Mouse (Mus musculus): ENCODE measurements around the gene Igsf11. TPM values are rescaled to one million over a fixed set of nuclear protein-coding genes. Genes with fewer than 3 reads are reported as not detected.

Igsf11 gene
- polyA plus RNA-seq, 1 experiment from 2014 or later: 0.16 TPM

GRCm38 (mm10) chr16:38985411-38985810 is 92.9 kb downstream of the Igsf11 start:
- Histone ChIP-seq H3K9ac (ENCODE audit: low read length) (no peak overlapping the region), H3K36me3 (ENCODE audit: control insufficient read depth, insufficient read depth, low read length) (no peaks in the 10 kb centered on the region), H3K4me2 (ENCODE audit: low read depth, low read length) (no peak overlapping the region), H3K27ac (ENCODE audit: low read length) (no peak overlapping the region), H3K4me3 (ENCODE audit: low read length) (no peak overlapping the region), H3K4me1 (replicated peaks; ENCODE audit: control insufficient read depth, insufficient read depth, low read length) (no peaks in the 10 kb centered on the region), H3K9me3 (ENCODE audit: control insufficient read depth, low read length) (no peaks in the 10 kb centered on the region), H3K27me3 (ENCODE audit: control insufficient read depth, insufficient read depth, low read depth, low read length) (no peaks in the 10 kb centered on the region)
- WGBS: 40% methylated on average over 3 of the region's 3 CpGs
- ATAC-seq (ENCODE audit: low read depth): no peak

- H3K4me2 ChIP-seq (ENCODE audit: low read depth, low read length): no peak overlapping the region
- 54% methylated on average over 2 of the region's 2 CpGs for WGBS
- H3K9me3 ChIP-seq (ENCODE audit: control insufficient read depth, low read length): no peaks in the 10 kb centered on the region
- H3K27me3 ChIP-seq (ENCODE audit: control insufficient read depth, insufficient read depth, low read depth, low read length): no peaks in the 10 kb centered on the region
- no peaks in the 10 kb centered on the region for H3K4me1 ChIP-seq (replicated peaks; ENCODE audit: control insufficient read depth, insufficient read depth, low read length)
- H3K36me3 ChIP-seq (ENCODE audit: control insufficient read depth, insufficient read depth, low read length): no peaks in the 10 kb centered on the region
- H3K4me3 ChIP-seq (ENCODE audit: low read length): no peak overlapping the region
- no peak overlapping the region for H3K27ac ChIP-seq (ENCODE audit: low read length)
- H3K9ac ChIP-seq (ENCODE audit: low read length): no peak overlapping the region
- ATAC-seq (ENCODE audit: low read depth): no peak
Measured at GRCm38 (mm10) chr16:38986410-38986809, 93.9 kb downstream of the Igsf11 start.

GRCm38 (mm10) chr16:38993711-38994110 is 101.2 kb downstream of the Igsf11 start:
- no peak overlapping the region for H3K4me2 ChIP-seq (ENCODE audit: low read depth, low read length)
- no peaks in the 10 kb centered on the region for H3K9me3 ChIP-seq (ENCODE audit: control insufficient read depth, low read length)
- no peak for ATAC-seq (ENCODE audit: low read depth)
- H3K4me3 ChIP-seq (ENCODE audit: low read length): no peak overlapping the region
- H3K27me3 ChIP-seq (ENCODE audit: control insufficient read depth, insufficient read depth, low read depth, low read length): no peaks in the 10 kb centered on the region
- no peaks in the 10 kb centered on the region for H3K36me3 ChIP-seq (ENCODE audit: control insufficient read depth, insufficient read depth, low read length)
- no peak overlapping the region for H3K9ac ChIP-seq (ENCODE audit: low read length)
- H3K27ac ChIP-seq (ENCODE audit: low read length): no peak overlapping the region
- no peaks in the 10 kb centered on the region for H3K4me1 ChIP-seq (replicated peaks; ENCODE audit: control insufficient read depth, insufficient read depth, low read length)
- 83% methylated on average over 7 of the region's 7 CpGs for WGBS

GRCm38 (mm10) chr16:38998496-38999258 is 106.2 kb downstream of the Igsf11 start:
- H3K4me1 ChIP-seq (replicated peaks; ENCODE audit: control insufficient read depth, insufficient read depth, low read length): no peaks in the 10 kb centered on the region
- no peaks in the 10 kb centered on the region for H3K9me3 ChIP-seq (ENCODE audit: control insufficient read depth, low read length)
- H3K27ac ChIP-seq (ENCODE audit: low read length): no peak overlapping the region
- no peak for ATAC-seq (ENCODE audit: low read depth)
- 66% methylated on average over 6 of the region's 6 CpGs for WGBS
- no peaks in the 10 kb centered on the region for H3K36me3 ChIP-seq (ENCODE audit: control insufficient read depth, insufficient read depth, low read length)
- H3K27me3 ChIP-seq (ENCODE audit: control insufficient read depth, insufficient read depth, low read depth, low read length): no peaks in the 10 kb centered on the region
- H3K9ac ChIP-seq (ENCODE audit: low read length): no peak overlapping the region
- no peak overlapping the region for H3K4me2 ChIP-seq (ENCODE audit: low read depth, low read length)
- H3K4me3 ChIP-seq (ENCODE audit: low read length): no peak overlapping the region

- no peaks in the 10 kb centered on the region for H3K27me3 ChIP-seq (ENCODE audit: control insufficient read depth, insufficient read depth, low read depth, low read length)
- ATAC-seq (ENCODE audit: low read depth): no peak
- no peak overlapping the region for H3K9ac ChIP-seq (ENCODE audit: low read length)
- H3K9me3 ChIP-seq (ENCODE audit: control insufficient read depth, low read length): no peaks in the 10 kb centered on the region
- no peak overlapping the region for H3K27ac ChIP-seq (ENCODE audit: low read length)
- no peak overlapping the region for H3K4me3 ChIP-seq (ENCODE audit: low read length)
- no peak overlapping the region for H3K4me2 ChIP-seq (ENCODE audit: low read depth, low read length)
- no peaks in the 10 kb centered on the region for H3K36me3 ChIP-seq (ENCODE audit: control insufficient read depth, insufficient read depth, low read length)
- no peaks in the 10 kb centered on the region for H3K4me1 ChIP-seq (replicated peaks; ENCODE audit: control insufficient read depth, insufficient read depth, low read length)
Measured at GRCm38 (mm10) chr16:38999298-38999697, 106.8 kb downstream of the Igsf11 start.

GRCm38 (mm10) chr16:39006978-39007377 is 114.5 kb downstream of the Igsf11 start:
- H3K4me3 ChIP-seq (ENCODE audit: low read length): no peak overlapping the region
- H3K4me1 ChIP-seq (replicated peaks; ENCODE audit: control insufficient read depth, insufficient read depth, low read length): no peaks in the 10 kb centered on the region
- H3K9me3 ChIP-seq (ENCODE audit: control insufficient read depth, low read length): no peaks in the 10 kb centered on the region
- H3K9ac ChIP-seq (ENCODE audit: low read length): no peak overlapping the region
- no peak for ATAC-seq (ENCODE audit: low read depth)
- H3K36me3 ChIP-seq (ENCODE audit: control insufficient read depth, insufficient read depth, low read length): no peaks in the 10 kb centered on the region
- H3K27ac ChIP-seq (ENCODE audit: low read length): no peak overlapping the region
- no peak overlapping the region for H3K4me2 ChIP-seq (ENCODE audit: low read depth, low read length)
- no peaks in the 10 kb centered on the region for H3K27me3 ChIP-seq (ENCODE audit: control insufficient read depth, insufficient read depth, low read depth, low read length)
- WGBS: 84% methylated on average over 7 of the region's 7 CpGs

- H3K9ac ChIP-seq (ENCODE audit: low read length): no peak overlapping the region
- H3K27me3 ChIP-seq (ENCODE audit: control insufficient read depth, insufficient read depth, low read depth, low read length): no peaks in the 10 kb centered on the region
- no peaks in the 10 kb centered on the region for H3K9me3 ChIP-seq (ENCODE audit: control insufficient read depth, low read length)
- no peak for ATAC-seq (ENCODE audit: low read depth)
- WGBS: 31% methylated on average over 2 of the region's 2 CpGs
- no peaks in the 10 kb centered on the region for H3K4me1 ChIP-seq (replicated peaks; ENCODE audit: control insufficient read depth, insufficient read depth, low read length)
- H3K27ac ChIP-seq (ENCODE audit: low read length): no peak overlapping the region
- H3K36me3 ChIP-seq (ENCODE audit: control insufficient read depth, insufficient read depth, low read length): no peaks in the 10 kb centered on the region
- no peak overlapping the region for H3K4me2 ChIP-seq (ENCODE audit: low read depth, low read length)
- no peak overlapping the region for H3K4me3 ChIP-seq (ENCODE audit: low read length)
Measured at GRCm38 (mm10) chr16:39019449-39019848, 127.0 kb downstream of the Igsf11 start.

- H3K4me1 ChIP-seq (replicated peaks; ENCODE audit: control insufficient read depth, insufficient read depth, low read length): no peaks in the 10 kb centered on the region
- 77% methylated on average over 8 of the region's 8 CpGs for WGBS
Measured at GRCm38 (mm10) chr16:39025989-39026736, 133.7 kb downstream of the Igsf11 start.

GRCm38 (mm10) chr16:39031350-39031749 is 138.9 kb downstream of the Igsf11 start:
- no peak overlapping the region for H3K4me2 ChIP-seq (ENCODE audit: low read depth, low read length)
- no peaks in the 10 kb centered on the region for H3K36me3 ChIP-seq (ENCODE audit: control insufficient read depth, insufficient read depth, low read length)
- 56% methylated on average over 2 of the region's 2 CpGs for WGBS
- no peaks in the 10 kb centered on the region for H3K27me3 ChIP-seq (ENCODE audit: control insufficient read depth, insufficient read depth, low read depth, low read length)
- H3K9me3 ChIP-seq (ENCODE audit: control insufficient read depth, low read length): no peaks in the 10 kb centered on the region
- ATAC-seq (ENCODE audit: low read depth): no peak
- no peak overlapping the region for H3K4me3 ChIP-seq (ENCODE audit: low read length)
- H3K27ac ChIP-seq (ENCODE audit: low read length): no peak overlapping the region
- H3K4me1 ChIP-seq (replicated peaks; ENCODE audit: control insufficient read depth, insufficient read depth, low read length): no peaks in the 10 kb centered on the region
- no peak overlapping the region for H3K9ac ChIP-seq (ENCODE audit: low read length)

More at GRCm38 (mm10) chr16:39025989-39026736, 133.7 kb downstream of the Igsf11 start:
- Histone ChIP-seq H3K36me3 (ENCODE audit: control insufficient read depth, insufficient read depth, low read length) (no peaks in the 10 kb centered on the region), H3K9ac (ENCODE audit: low read length) (no peak overlapping the region), H3K9me3 (ENCODE audit: control insufficient read depth, low read length) (no peaks in the 10 kb centered on the region), H3K4me3 (ENCODE audit: low read length) (no peak overlapping the region), H3K27me3 (ENCODE audit: control insufficient read depth, insufficient read depth, low read depth, low read length) (no peaks in the 10 kb centered on the region), H3K4me2 (ENCODE audit: low read depth, low read length) (no peak overlapping the region), H3K27ac (ENCODE audit: low read length) (no peak overlapping the region)
- ATAC-seq (ENCODE audit: low read depth): no peak
